Mouse (Mus musculus): ENCODE data around the gene Rsbn1l. TPM values are rescaled to one million over a fixed set of nuclear protein-coding genes. Genes with fewer than 3 reads are reported as not detected.

The Rsbn1l gene
- polyA plus RNA-seq, 1 experiment, result 12.9 TPM

DNA sequence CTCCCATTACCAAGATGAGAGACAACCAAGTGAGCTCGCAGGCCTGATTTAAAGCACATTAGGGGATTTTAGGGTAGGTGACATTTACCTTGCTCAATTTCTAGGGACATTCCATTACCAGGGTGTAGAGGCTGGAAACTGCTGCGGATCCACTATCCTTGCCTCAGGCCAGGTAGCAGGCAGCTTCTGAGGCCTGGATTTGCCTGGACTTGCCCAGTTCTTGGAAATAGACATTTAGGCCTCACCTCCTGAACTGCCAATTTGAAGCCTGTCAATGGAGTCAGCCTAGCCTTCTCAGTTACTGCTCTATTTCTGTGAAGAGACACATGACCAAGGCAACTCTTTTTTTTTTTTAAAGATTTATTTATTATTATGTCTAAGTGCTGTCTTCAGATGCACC is 4.7 kb upstream of the Rsbn1l start:
- 97% methylated on average over 2 of the region's 2 CpGs for WGBS
- H3K4me3 ChIP-seq (replicated peaks; ENCODE audit: insufficient read depth, low read depth, low read length), result no peak overlapping the region
- DNase-seq, result no peak
- TF ChIP-seq POLR2A (IDR thresholded peaks at IDR 0.05; ENCODE audit: borderline replicate concordance, insufficient read depth, low read length) (no peak), CTCF (IDR thresholded peaks at IDR 0.05; ENCODE audit: borderline replicate concordance, insufficient read depth, low read depth, low read length) (no peak)
- no peaks in the 10 kb centered on the region for H3K27me3 ChIP-seq (ENCODE audit: control insufficient read depth, insufficient read depth, low read length)
- no peaks in the 10 kb centered on the region for H3K4me1 ChIP-seq (ENCODE audit: control insufficient read depth, insufficient read depth, low read length)
- H3K27ac ChIP-seq (ENCODE audit: insufficient read depth, low read length), result no peak overlapping the region

DNA sequence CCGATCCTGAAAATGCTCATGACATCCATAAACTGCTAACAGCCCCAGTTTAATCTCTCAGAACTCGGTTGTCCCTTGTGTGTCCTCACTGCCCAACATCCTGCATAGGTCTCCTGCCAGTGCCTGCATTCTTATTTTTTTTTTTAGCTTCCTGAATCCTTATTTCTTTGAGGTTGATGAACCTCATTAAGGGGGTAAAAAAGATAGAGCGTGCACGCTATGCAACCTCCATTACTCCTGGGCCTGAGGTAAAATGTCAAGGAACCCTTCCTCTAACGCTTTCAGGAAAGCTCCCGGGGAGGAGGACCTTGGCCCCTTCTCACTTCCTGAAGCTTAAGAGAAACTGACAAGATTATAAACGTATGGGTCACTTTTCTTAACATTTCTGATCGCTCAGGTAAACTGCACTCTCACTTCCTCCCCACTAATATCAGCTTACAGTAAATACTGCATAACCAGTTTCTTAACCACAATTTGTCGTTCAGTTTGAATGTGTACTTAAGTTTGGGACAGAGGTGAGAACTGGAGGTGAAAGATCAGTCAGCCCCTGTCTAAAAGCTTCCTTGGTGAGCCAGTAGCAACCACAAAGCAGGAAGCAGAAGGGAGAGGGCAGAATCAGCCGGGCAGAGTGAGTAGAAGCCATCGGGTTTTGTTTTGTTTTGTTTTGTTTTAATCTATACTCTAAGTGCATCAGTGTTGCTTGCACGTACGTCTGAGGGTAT is 923 bp downstream of the Rsbn1l start:
- no peak for DNase-seq
- Histone ChIP-seq H3K27ac (ENCODE audit: insufficient read depth, low read length) (no peak overlapping the region), H3K4me3 (replicated peaks; ENCODE audit: insufficient read depth, low read depth, low read length) (no peak overlapping the region), H3K27me3 (ENCODE audit: control insufficient read depth, insufficient read depth, low read length) (no peaks in the 10 kb centered on the region), H3K4me1 (ENCODE audit: control insufficient read depth, insufficient read depth, low read length) (no peaks in the 10 kb centered on the region; the same call in 1 of the 2 replicates)
- TF ChIP-seq CTCF (IDR thresholded peaks at IDR 0.05; ENCODE audit: borderline replicate concordance, insufficient read depth, low read depth, low read length) (no peak), POLR2A (IDR thresholded peaks at IDR 0.05; ENCODE audit: borderline replicate concordance, insufficient read depth, low read length) (no peak)
- 85% methylated on average over 13 of the region's 13 CpGs for whole genome bisulfite sequencing

DNA sequence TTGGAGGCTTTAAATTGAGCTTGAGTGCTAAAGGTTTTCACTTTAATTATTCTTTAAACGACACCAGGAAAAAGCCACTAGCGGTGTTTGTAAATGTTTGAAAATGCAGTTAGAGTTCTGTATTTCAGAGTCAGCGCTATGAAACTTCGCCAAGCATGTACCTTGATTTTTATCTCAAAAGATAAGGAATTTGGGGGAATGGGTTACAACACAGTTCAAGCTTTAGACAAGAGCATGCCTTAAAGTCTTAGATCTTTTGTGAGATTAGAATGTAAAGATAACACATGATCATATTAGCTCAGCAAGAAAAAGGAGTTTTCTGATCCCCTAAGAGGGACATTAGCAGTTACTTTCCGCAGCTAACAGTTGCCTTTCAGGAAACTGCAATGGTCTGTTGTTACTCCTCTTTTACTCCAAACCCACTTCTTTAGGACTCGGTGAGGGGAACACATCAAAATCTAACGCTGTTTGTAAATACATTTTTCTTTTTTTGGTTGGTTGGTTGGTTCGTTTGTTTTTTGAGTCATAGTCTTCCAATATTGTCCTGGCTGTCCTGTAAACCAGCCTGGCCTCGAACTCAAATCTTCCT is 3.8 kb downstream of the Rsbn1l start:
- TF ChIP-seq CTCF (IDR thresholded peaks at IDR 0.05; ENCODE audit: borderline replicate concordance, insufficient read depth, low read depth, low read length), result no peak
- TF ChIP-seq POLR2A (IDR thresholded peaks at IDR 0.05; ENCODE audit: borderline replicate concordance, insufficient read depth, low read length), result no peak
- H3K4me3 ChIP-seq (replicated peaks; ENCODE audit: insufficient read depth, low read depth, low read length), result peak overlapping the region; percentile 98
- no peaks in the 10 kb centered on the region for H3K27me3 ChIP-seq (ENCODE audit: control insufficient read depth, insufficient read depth, low read length)
- H3K4me1 ChIP-seq (ENCODE audit: control insufficient read depth, insufficient read depth, low read length), result peaks cover 2% of the 10 kb centered on the region; the same call in 1 of the 2 replicates
- WGBS, result 25% methylated on average over 9 of the region's 9 CpGs
- no peak for DNase-seq
- H3K27ac ChIP-seq (ENCODE audit: insufficient read depth, low read length), result no peak overlapping the region; the same call in 1 of the 2 replicates

DNA sequence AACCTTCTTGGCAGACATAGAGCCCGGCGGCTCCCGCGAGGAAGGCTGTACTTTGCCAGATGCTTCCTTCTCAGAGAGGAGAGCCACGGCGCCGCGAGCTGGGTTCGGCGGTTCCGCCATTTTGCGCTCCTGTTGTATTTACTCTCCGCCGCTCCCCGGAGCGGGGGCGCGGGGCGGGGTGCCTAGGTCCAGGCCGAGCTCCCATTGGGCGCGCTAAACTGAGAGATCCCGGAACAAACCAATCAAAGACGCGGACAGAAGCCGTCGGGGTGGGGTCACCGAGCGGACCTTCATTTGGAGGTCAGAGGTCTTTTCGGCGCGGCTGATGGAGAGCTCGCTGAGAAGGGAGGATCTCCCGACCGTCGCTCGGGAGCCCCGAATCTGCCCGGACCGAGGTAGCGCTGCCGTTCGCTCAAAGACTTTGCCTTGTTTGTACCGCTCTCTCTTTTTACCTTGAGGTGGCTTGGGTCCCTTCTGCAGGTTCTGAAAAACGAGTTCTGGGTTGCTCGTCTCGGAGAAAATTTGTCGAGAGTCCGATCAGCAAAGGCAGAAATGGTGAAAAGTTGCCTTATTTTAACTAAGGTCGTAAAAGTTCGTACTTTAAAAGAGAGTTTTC is 4.4 kb downstream of the Rsbn1l start:
- TF ChIP-seq CTCF (IDR thresholded peaks at IDR 0.05; ENCODE audit: borderline replicate concordance, insufficient read depth, low read depth, low read length) (no peak), POLR2A (IDR thresholded peaks at IDR 0.05; ENCODE audit: borderline replicate concordance, insufficient read depth, low read length) (peak; percentile 88; the same call in 1 of the 2 replicates)
- Histone ChIP-seq H3K4me1 (ENCODE audit: control insufficient read depth, insufficient read depth, low read length) (peaks cover 6% of the 10 kb centered on the region), H3K4me3 (replicated peaks; ENCODE audit: insufficient read depth, low read depth, low read length) (peak overlapping the region; percentile 98), H3K27me3 (ENCODE audit: control insufficient read depth, insufficient read depth, low read length) (no peaks in the 10 kb centered on the region), H3K27ac (ENCODE audit: insufficient read depth, low read length) (peak overlapping the region; percentile 89)
- WGBS, result 0% methylated on average over 51 of the region's 51 CpGs
- peak; percentile 97 to 98 for DNase-seq

DNA sequence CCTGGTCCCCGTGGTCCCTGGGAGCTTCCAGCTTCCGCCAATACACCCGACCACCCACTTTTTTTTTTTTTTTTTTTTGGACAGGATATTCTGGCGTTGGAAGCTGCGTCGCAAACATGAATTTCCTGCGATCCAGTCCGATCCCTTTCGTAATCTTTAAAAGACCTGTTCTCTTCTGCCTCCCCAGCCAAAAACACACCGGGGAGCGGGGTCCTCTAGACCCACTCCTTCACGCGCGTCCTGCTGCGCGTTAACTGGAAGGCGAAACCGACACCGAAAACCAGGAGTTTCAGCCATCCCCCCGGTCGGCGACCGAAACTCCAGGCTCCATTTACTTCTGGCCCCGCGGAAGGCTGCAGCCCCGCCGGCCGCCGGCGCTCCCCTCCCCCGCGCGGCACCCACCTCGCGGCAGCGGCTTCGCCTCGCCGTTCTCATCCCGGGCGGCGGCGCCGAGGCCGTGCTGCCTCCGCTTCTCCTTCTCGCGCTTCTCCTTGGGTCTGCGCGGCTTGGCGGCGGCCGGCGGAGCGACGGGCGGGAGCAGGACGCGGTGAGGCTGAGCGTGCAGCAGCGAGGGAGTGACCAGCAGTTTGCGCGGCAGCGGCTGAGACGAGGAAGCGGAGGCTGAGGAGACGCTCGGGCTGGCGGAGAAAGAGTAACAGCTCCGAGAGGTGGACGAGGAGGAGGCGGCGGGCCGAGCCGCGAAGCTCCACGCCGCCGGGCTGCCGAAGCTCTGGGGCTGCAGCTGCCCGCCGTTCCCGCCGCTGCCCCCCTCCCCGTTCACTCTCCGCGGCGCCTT is 5.1 kb downstream of the Rsbn1l start:
- Histone ChIP-seq H3K27ac (ENCODE audit: insufficient read depth, low read length) (peak overlapping the region; percentile 89), H3K4me3 (replicated peaks; ENCODE audit: insufficient read depth, low read depth, low read length) (peak overlapping the region; percentile 98), H3K4me1 (ENCODE audit: control insufficient read depth, insufficient read depth, low read length) (peaks cover 9% of the 10 kb centered on the region), H3K27me3 (ENCODE audit: control insufficient read depth, insufficient read depth, low read length) (no peaks in the 10 kb centered on the region)
- WGBS, result 1% methylated on average over 88 of the region's 88 CpGs
- DNase-seq, result peak in 1 of 2 experiments; percentile 74
- TF ChIP-seq POLR2A (IDR thresholded peaks at IDR 0.05; ENCODE audit: borderline replicate concordance, insufficient read depth, low read length), result no peak
- no peak for TF ChIP-seq CTCF (IDR thresholded peaks at IDR 0.05; ENCODE audit: borderline replicate concordance, insufficient read depth, low read depth, low read length)

DNA sequence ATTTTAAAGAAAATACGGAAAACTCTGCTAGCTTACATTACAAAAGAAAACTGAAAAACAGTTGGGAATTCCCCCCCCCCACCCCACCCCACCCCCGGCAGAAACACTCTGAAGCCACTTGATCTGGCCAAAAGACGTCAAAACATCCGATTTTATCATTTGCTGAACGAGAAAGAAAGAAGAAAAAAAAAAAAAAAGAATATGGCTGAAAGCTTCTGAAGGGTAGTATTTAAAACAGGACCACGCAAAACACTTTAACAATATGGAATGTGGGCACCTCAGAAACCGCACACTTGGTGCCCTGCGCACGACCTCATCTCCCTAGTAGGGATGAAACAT is 5.7 kb downstream of the Rsbn1l start:
- Histone ChIP-seq H3K27me3 (ENCODE audit: control insufficient read depth, insufficient read depth, low read length) (no peaks in the 10 kb centered on the region), H3K27ac (ENCODE audit: insufficient read depth, low read length) (peak overlapping the region; percentile 89; the same call in 1 of the 2 replicates), H3K4me1 (ENCODE audit: control insufficient read depth, insufficient read depth, low read length) (peaks cover 9% of the 10 kb centered on the region), H3K4me3 (replicated peaks; ENCODE audit: insufficient read depth, low read depth, low read length) (peak overlapping the region; percentile 98)
- DNase-seq, result no peak
- no peak for TF ChIP-seq POLR2A (IDR thresholded peaks at IDR 0.05; ENCODE audit: borderline replicate concordance, insufficient read depth, low read length)
- TF ChIP-seq CTCF (IDR thresholded peaks at IDR 0.05; ENCODE audit: borderline replicate concordance, insufficient read depth, low read depth, low read length), result no peak
- WGBS, result under 1% methylated on average over 9 of the region's 9 CpGs

DNA sequence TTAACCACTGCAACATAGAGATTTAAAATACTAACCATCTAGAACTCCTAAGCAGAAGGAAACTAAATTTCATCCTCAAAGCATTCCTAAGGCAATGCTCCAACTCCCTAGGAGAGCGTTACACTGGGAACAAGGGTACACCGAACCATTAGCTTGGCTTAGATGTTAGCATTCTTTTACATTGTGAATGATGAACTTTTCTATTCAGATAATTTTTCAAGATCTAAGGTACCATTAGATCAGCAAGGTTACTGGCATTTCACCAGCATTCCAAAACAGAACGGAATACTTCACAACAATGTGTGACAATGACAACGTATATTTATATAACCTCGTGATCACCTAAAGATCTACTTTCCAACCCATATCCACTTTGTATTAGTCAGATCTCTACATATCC is 6.1 kb downstream of the Rsbn1l start:
- Histone ChIP-seq H3K4me3 (replicated peaks; ENCODE audit: insufficient read depth, low read depth, low read length) (peak overlapping the region; percentile 66), H3K27ac (ENCODE audit: insufficient read depth, low read length) (no peak overlapping the region), H3K27me3 (ENCODE audit: control insufficient read depth, insufficient read depth, low read length) (no peaks in the 10 kb centered on the region), H3K4me1 (ENCODE audit: control insufficient read depth, insufficient read depth, low read length) (peaks cover 9% of the 10 kb centered on the region)
- 0% methylated on average over 5 of the region's 5 CpGs for WGBS
- TF ChIP-seq CTCF (IDR thresholded peaks at IDR 0.05; ENCODE audit: borderline replicate concordance, insufficient read depth, low read depth, low read length) (no peak), POLR2A (IDR thresholded peaks at IDR 0.05; ENCODE audit: borderline replicate concordance, insufficient read depth, low read length) (no peak)
- peak in 1 of 2 experiments; percentile 39 for DNase-seq
